Mouse (Mus musculus): ENCODE data around the gene Tbxa2r. TPM values are rescaled to one million over a fixed set of nuclear protein-coding genes. Genes with fewer than 3 reads are reported as not detected.
A peak's percentile ranks its signal among the peaks of the same experiment; 100 is the strongest.

Gene Tbxa2r
- polyA plus RNA-seq, 1 experiment: 68.1 TPM

DNA sequence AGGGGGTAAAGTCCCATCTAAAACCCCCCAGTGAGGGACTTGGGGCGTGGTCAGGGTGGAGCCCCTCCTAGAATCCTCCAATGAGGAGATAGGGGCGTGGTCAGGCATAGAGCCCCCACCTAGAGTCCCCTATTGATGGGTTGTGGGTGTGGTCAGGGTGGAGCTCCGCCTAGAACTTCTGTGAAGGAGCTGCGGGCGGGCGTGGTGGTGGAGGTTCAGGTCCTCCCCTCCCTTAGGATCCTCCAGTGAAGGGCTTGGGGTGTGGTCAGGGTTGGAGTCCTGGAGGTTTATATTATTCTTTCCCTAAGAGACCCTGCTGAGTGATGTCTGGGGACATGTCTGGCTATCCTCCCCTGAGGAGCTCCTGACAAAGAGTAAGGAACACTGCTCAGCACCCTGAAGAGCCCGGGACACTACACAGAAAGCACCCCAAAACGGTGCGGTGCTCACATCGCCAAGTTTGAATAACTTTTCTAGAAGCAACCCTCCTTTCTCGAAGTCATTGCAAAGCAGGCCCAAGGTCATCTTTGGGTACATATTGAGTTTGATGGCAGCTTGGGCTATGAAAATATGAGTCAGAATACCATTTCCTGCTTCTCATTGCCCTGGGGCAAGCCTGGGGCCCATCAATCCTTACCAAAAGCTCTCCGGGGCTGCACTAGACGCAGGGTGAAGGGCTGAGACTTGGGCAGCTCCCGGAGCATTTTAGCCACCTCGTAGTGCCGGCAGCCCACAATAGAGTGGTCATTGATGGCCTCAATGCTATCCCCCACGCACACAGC is 12.2 kb downstream of the Tbxa2r start:
- H3K27ac ChIP-seq (ENCODE audit: insufficient read depth, low read length): no peak overlapping the region
- H3K36me3 ChIP-seq (ENCODE audit: control insufficient read depth, insufficient read depth, low read length): no peaks in the 10 kb centered on the region
- DNase-seq (ENCODE audit: low read depth in 1 of 2, low spot score in 2 of 2): no peak
- peaks cover 14% of the 10 kb centered on the region for H3K4me1 ChIP-seq (ENCODE audit: control insufficient read depth, insufficient read depth, insufficient read length)
- no peak for TF ChIP-seq POLR2A (IDR thresholded peaks at IDR 0.05; ENCODE audit: low read depth, low read length)
- no peak for TF ChIP-seq CTCF (IDR thresholded peaks at IDR 0.05; ENCODE audit: extremely low read depth, insufficient read depth, insufficient read length, insufficient replicate concordance)
- no peak overlapping the region for H3K4me3 ChIP-seq (ENCODE audit: extremely low read depth, insufficient read depth, insufficient read length)
- WGBS: 79% methylated on average over 17 of the region's 17 CpGs
- peaks cover 4% of the 10 kb centered on the region for H3K27me3 ChIP-seq (ENCODE audit: control insufficient read depth, insufficient read depth, low read length)

GRCm38 (mm10) chr10:81341333-81341949 is 12.9 kb downstream of the Tbxa2r start:
- 45% methylated on average over 16 of the region's 16 CpGs for WGBS
- peaks cover 16% of the 10 kb centered on the region for H3K4me1 ChIP-seq (ENCODE audit: control insufficient read depth, insufficient read depth, insufficient read length)
- H3K36me3 ChIP-seq (ENCODE audit: control insufficient read depth, insufficient read depth, low read length): no peaks in the 10 kb centered on the region
- H3K27ac ChIP-seq (ENCODE audit: insufficient read depth, low read length): no peak overlapping the region
- no peak overlapping the region for H3K4me3 ChIP-seq (ENCODE audit: extremely low read depth, insufficient read depth, insufficient read length)
- peak in 1 of 2 experiments; percentile 69 for DNase-seq (ENCODE audit: low read depth in 1 of 2, low spot score in 2 of 2)
- peak; percentile 87 for TF ChIP-seq CTCF (IDR thresholded peaks at IDR 0.05; ENCODE audit: extremely low read depth, insufficient read depth, insufficient read length, insufficient replicate concordance)
- TF ChIP-seq POLR2A (IDR thresholded peaks at IDR 0.05; ENCODE audit: low read depth, low read length): no peak
- peaks cover 4% of the 10 kb centered on the region for H3K27me3 ChIP-seq (ENCODE audit: control insufficient read depth, insufficient read depth, low read length)

DNA sequence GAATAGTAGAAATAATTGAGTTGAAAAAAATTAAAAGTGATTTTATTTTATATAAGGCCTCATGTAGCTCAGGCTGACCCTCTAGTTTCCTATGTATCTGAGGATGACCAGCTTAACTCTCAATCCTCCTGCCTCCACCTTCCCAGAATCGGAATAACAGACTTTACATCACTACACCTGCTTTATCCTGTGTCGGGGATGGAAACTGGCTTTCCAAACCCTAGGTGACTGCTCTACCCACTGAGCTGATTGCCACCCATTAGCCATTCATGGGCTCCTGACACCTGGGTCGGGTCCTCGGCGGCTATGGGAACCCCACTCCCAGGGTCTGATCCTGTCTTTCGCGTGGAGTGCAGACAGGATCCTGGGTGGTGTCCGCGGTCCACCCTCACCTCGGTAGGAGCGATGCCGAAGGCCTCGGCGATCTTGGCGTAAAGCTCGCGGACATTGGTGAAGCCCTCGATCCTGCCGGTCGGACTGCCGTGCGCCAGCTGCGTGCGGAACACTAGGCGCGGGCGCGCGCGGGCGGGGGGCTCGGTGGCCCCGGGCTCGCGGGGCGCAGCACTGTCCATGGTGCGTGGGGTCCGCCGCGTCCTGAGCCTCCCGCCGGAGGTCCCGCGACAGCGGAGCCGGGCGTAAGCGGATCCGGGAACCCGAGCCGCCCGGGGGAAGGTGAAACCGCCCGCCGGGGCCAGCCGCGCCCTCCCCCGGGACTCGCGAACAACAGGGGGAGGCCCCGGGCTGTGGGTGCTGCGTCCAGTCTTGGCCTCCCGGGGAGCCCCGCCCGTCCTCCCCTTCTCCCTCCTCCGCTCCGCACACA is 14.4 kb downstream of the Tbxa2r start, which contains the start of gene Gipc3:
Gene Gipc3, minus strand, starts transcription at position 581 of the 820 bp plus-strand sequence.
- H3K36me3 ChIP-seq (ENCODE audit: control insufficient read depth, insufficient read depth, low read length): no peaks in the 10 kb centered on the region; the same call in 1 of the 2 replicates
- WGBS: 5% methylated on average over 61 of the region's 67 CpGs
- peaks cover 4% of the 10 kb centered on the region for H3K27me3 ChIP-seq (ENCODE audit: control insufficient read depth, insufficient read depth, low read length)
- no peak within 1 kb of the TSS for H3K27ac ChIP-seq (ENCODE audit: insufficient read depth, low read length)
- H3K4me1 ChIP-seq (ENCODE audit: control insufficient read depth, insufficient read depth, insufficient read length): peaks cover 23% of the 10 kb centered on the region
- H3K4me3 ChIP-seq (ENCODE audit: extremely low read depth, insufficient read depth, insufficient read length): peak within 1 kb of the TSS; percentile 45
- TF ChIP-seq CTCF (IDR thresholded peaks at IDR 0.05; ENCODE audit: extremely low read depth, insufficient read depth, insufficient read length, insufficient replicate concordance) (no peak), POLR2A (IDR thresholded peaks at IDR 0.05; ENCODE audit: low read depth, low read length) (no peak)
- peak in 1 of 2 experiments; percentile 48 for DNase-seq (ENCODE audit: low read depth in 1 of 2, low spot score in 2 of 2)

GRCm38 (mm10) chr10:81344421-81345161 is 16.1 kb downstream of the Tbxa2r start:
- peak in 1 of 2 experiments; percentile 43 for DNase-seq (ENCODE audit: low read depth in 1 of 2, low spot score in 2 of 2)
- H3K27ac ChIP-seq (ENCODE audit: insufficient read depth, low read length): no peak overlapping the region
- TF ChIP-seq POLR2A (IDR thresholded peaks at IDR 0.05; ENCODE audit: low read depth, low read length) (no peak), CTCF (IDR thresholded peaks at IDR 0.05; ENCODE audit: extremely low read depth, insufficient read depth, insufficient read length, insufficient replicate concordance) (peak; percentile 5; the same call in 1 of the 2 replicates)
- no peak overlapping the region for H3K4me3 ChIP-seq (ENCODE audit: extremely low read depth, insufficient read depth, insufficient read length)
- WGBS: 31% methylated on average over 8 of the region's 8 CpGs
- H3K36me3 ChIP-seq (ENCODE audit: control insufficient read depth, insufficient read depth, low read length): no peaks in the 10 kb centered on the region; the same call in 1 of the 2 replicates
- H3K4me1 ChIP-seq (ENCODE audit: control insufficient read depth, insufficient read depth, insufficient read length): peaks cover 27% of the 10 kb centered on the region
- H3K27me3 ChIP-seq (ENCODE audit: control insufficient read depth, insufficient read depth, low read length): peaks cover 4% of the 10 kb centered on the region

DNA sequence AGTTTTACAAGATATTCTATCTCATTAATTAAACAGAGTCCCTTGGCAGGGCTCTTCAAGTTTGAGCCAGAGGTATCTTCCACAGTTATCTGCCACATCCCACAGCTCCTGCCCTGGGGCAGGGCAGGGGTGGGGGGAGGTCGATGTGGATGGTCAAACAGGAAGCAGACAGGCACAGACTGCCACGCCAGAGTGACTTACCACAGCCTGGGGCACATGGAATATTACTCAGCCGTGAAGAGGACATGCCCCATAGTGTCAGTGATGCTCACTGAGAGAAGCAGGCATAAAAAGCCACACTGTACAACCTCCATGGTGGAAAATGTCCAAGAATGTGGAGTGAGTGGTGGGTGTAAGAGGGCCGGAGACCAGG is 16.6 kb downstream of the Tbxa2r start:
- Histone ChIP-seq H3K36me3 (ENCODE audit: control insufficient read depth, insufficient read depth, low read length) (no peaks in the 10 kb centered on the region; the same call in 1 of the 2 replicates), H3K4me1 (ENCODE audit: control insufficient read depth, insufficient read depth, insufficient read length) (peaks cover 31% of the 10 kb centered on the region), H3K4me3 (ENCODE audit: extremely low read depth, insufficient read depth, insufficient read length) (no peak overlapping the region), H3K27me3 (ENCODE audit: control insufficient read depth, insufficient read depth, low read length) (peaks cover 4% of the 10 kb centered on the region), H3K27ac (ENCODE audit: insufficient read depth, low read length) (no peak overlapping the region)
- TF ChIP-seq POLR2A (IDR thresholded peaks at IDR 0.05; ENCODE audit: low read depth, low read length) (no peak), CTCF (IDR thresholded peaks at IDR 0.05; ENCODE audit: extremely low read depth, insufficient read depth, insufficient read length, insufficient replicate concordance) (no peak)
- DNase-seq (ENCODE audit: low read depth in 1 of 2, low spot score in 2 of 2): no peak
- 60% methylated on average over 4 of the region's 4 CpGs for WGBS

Data from spleen, adult 2 months (tissue).